Mouse (Mus musculus) kidney, adult 2 months (tissue): ENCODE measurements around the gene Tas2r135. TPM values are rescaled to one million over a fixed set of nuclear protein-coding genes. Genes with fewer than 3 reads are reported as not detected.

Experiments
- DNase-seq: peaks from one replicate; pipeline ENCODE4 v3.0.0; 2021
- H3K27ac ChIP-seq: fragments of 200-500 bp; 2 replicates; pipeline ENCODE4 v1.5.1; 2012; ENCODE audit warnings: low read depth, low read length, control low read depth, inconsistent platforms; ENCODE audit not compliant: insufficient read depth
- H3K27me3 ChIP-seq: fragments of 200-500 bp; replicated peaks from 2 replicates; pipeline ENCODE4 v1.6.1; 2012; ENCODE audit warnings: mild to moderate bottlenecking, moderate library complexity, low read length, inconsistent platforms; ENCODE audit not compliant: control insufficient read depth, insufficient read depth
- H3K36me3 ChIP-seq: fragments of 200-500 bp; 2 replicates; pipeline ENCODE4 v1.6.1; 2012; ENCODE audit warnings: mild to moderate bottlenecking, moderate library complexity, low read length, inconsistent platforms; ENCODE audit not compliant: control insufficient read depth, insufficient read depth
- H3K4me1 ChIP-seq: fragments of 200-500 bp; 2 replicates; pipeline ENCODE4 v1.6.1; 2011; ENCODE audit warnings: low read length; ENCODE audit not compliant: control insufficient read depth, insufficient read depth
- H3K4me3 ChIP-seq: fragments of 200-500 bp; 2 replicates; pipeline ENCODE4 v1.5.1; 2011; ENCODE audit warnings: mild to moderate bottlenecking, low read depth, low read length, control low read depth; ENCODE audit not compliant: insufficient read depth
- CTCF ChIP-seq: fragments of 200-500 bp; conservative IDR thresholded peaks from 2 replicates; pipeline ENCODE4 v1.5.1; 2011; ENCODE audit warnings: low read depth, mild to moderate bottlenecking, control low read depth, low read length, moderate library complexity, mixed read lengths; ENCODE audit not compliant: insufficient read depth, insufficient read length
- POLR2A ChIP-seq: fragments of 200-500 bp; IDR thresholded peaks from one replicate; pipeline ENCODE4 v1.6.1; 2011; ENCODE audit warnings: low read depth, low read length, control low read depth
- WGBS: fragments of 180-500 bp; shearing (Covaris S2); methylation state at CpG from one replicate; pipeline ENCODE4 v1.1.7; 2018; 5-methylcytosine and 5-hydroxymethylcytosine counted together
- polyA plus RNA-seq: library from polyadenylated mRNA; depleted of rRNA; stranded (reverse); fragments of >200 nt; gene quantifications from 2 replicates; pipeline ENCODE4 v1.2.3, GENCODE M21; 2012

Gene Tas2r135
- polyA plus RNA-seq, 1 experiment = not detected

DNA sequence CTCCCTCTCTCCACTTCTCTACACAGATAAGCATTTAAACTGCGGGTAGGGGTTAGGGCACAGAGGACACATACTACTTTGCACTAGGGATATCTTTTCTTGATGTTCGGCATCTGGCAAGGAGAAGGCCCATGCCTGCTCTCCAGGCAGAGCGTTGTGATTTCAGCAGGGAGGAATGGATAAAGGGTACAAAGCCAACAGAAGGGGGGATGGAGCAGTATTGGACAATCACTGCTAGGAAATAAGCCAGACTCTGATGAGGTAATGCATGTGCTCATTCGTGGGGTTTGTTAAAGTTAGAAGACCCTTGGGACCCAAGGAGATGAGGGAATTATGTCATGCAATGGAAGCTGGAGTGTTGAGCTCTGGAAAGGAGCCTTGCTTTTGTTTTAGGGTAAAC, 30.5 kb upstream of the Tas2r135 start:
- DNase-seq = no peak
- Histone ChIP-seq H3K4me1 (peaks cover 19% of the 10 kb centered on the region), H3K4me3 (no peak overlapping the region), H3K36me3 (no peaks in the 10 kb centered on the region), H3K27me3 (no peaks in the 10 kb centered on the region), H3K27ac (no peak overlapping the region)
- TF ChIP-seq POLR2A = no peak
- 85% methylated on average over 4 of the region's 4 CpGs for WGBS

DNA sequence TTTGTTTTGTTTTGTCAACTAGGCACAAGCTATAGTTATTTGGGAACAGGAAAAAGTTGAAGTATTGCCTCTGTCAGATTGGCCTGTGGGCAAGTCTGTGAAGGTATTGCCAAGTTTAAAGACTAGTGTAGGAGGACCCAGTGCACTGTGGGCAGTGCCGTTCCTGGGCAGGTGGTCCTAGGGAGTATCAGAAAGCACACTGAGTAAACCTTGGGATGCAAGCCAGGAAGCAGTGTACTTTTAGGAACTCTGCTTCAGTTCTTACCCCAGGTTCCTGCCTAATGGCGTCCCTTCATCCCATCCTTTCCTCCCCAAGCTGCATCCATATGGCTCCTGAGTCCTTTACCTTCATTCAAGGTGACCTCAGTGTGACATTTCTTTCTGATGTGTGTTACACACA, 30.1 kb upstream of the Tas2r135 start:
- Histone ChIP-seq H3K4me1 (peaks cover 17% of the 10 kb centered on the region), H3K27me3 (no peaks in the 10 kb centered on the region), H3K36me3 (no peaks in the 10 kb centered on the region), H3K27ac (no peak overlapping the region), H3K4me3 (no peak overlapping the region)
- no peak for TF ChIP-seq CTCF
- TF ChIP-seq POLR2A = no peak
- WGBS = 68% methylated on average over 2 of the region's 2 CpGs
- no peak for DNase-seq

DNA sequence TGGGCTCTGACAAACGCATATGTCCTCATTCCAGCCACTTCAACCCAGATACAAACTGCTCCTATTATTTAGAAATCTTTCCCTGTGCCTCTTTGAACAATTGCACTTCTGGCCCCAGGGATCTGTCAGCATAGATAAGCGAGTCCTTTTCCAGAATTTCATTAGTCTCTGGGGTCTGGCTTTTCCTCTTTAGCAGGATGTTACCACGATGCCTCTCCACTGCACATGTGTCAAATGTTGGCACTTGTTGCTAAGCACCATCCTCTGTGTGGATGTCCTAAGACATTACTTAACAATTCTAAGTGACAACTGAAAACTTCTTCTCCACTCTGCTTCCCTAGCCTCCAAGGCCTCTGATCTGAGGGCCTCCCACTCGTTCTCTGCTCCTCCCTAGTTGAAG, 29.2 kb upstream of the Tas2r135 start:
- WGBS = 54% methylated on average over 4 of the region's 4 CpGs
- no peak overlapping the region for H3K4me3 ChIP-seq
- TF ChIP-seq CTCF (no peak), POLR2A (no peak)
- no peak overlapping the region for H3K27ac ChIP-seq
- no peaks in the 10 kb centered on the region for H3K36me3 ChIP-seq
- DNase-seq = no peak
- no peaks in the 10 kb centered on the region for H3K27me3 ChIP-seq
- H3K4me1 ChIP-seq = peaks cover 10% of the 10 kb centered on the region

DNA sequence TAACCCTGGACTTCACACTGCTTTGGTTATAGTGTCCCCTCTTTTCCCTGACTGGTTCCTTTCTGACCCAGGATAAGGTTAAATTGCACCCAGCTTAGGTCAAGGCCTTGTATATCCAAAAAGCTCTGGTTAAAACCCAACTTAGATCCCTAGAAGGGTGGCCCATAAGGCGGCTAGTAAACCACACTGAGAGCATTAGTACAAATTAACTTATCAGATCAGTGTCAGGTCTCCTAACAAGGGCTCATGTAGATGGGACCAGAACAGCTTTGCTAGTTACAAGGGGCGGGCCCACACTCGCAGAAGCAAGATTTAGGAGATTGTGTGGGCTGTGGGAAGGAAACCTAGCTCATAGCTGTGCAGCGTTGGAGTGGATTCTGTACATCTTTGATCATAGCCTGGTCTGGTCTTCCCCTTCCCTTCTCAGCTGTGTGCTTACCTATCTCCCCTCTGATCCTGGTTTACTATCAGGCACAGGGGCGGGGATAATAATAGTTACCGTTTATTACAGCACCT, 28.7 kb upstream of the Tas2r135 start:
- H3K27ac ChIP-seq = no peak overlapping the region

DNA sequence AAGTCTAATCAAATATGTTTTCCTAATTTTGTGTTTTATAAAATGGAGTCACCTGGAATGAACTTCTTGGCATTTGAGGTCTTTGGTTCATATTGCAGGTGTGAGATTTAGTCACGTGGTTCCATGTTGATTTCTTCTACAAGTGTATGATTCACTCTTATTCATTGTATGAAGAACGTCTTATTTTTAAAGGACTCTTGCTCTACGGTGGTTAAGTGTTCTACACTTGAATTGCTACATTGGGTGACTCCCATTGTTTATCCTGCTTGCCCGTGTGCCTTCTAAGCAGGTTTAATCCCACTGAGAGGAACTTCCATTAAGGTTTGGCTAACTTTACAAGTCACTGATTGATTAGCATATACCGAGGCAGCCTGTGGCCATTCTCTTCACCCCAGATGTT, 28.0 kb upstream of the Tas2r135 start:
- WGBS = 88% methylated on average over 5 of the region's 5 CpGs
- Histone ChIP-seq H3K27me3 (no peaks in the 10 kb centered on the region), H3K36me3 (no peaks in the 10 kb centered on the region), H3K27ac (no peak overlapping the region), H3K4me1 (peaks cover 10% of the 10 kb centered on the region), H3K4me3 (no peak overlapping the region)
- TF ChIP-seq POLR2A (no peak), CTCF (no peak)
- no peak for DNase-seq

More for the DNA sequence above, 28.7 kb upstream of the Tas2r135 start:
- TF ChIP-seq CTCF = no peak
- no peak for TF ChIP-seq POLR2A
- Histone ChIP-seq H3K36me3 (no peaks in the 10 kb centered on the region), H3K27me3 (no peaks in the 10 kb centered on the region), H3K4me1 (peaks cover 10% of the 10 kb centered on the region), H3K4me3 (no peak overlapping the region)
- WGBS = 73% methylated on average over 6 of the region's 6 CpGs
- DNase-seq = no peak

DNA sequence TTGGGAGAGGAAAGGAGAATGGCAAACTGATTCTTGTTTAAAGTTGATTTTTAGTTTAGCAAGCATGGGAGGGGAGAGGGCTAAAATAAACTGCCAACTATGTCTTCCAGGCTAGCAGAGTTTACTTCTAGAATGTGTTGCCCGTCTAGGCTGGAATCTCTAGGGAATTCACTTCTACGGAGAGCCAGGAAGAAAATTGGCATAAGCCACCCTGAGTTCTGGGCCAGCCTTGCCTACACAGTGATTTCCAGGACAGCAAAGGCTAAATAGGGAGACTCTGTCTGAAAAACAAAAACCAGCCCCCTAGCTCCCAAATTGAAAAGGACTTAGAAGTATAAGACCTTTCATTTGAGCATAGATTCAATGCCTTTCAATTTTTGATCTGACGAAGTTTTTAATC, 25.7 kb upstream of the Tas2r135 start:
- WGBS = 79% methylated on average over 3 of the region's 3 CpGs
- Histone ChIP-seq H3K4me3 (no peak overlapping the region), H3K4me1 (peaks cover 4% of the 10 kb centered on the region; the same call in 1 of the 2 replicates), H3K27me3 (no peaks in the 10 kb centered on the region), H3K36me3 (no peaks in the 10 kb centered on the region), H3K27ac (no peak overlapping the region)
- DNase-seq = no peak
- no peak for TF ChIP-seq POLR2A
- TF ChIP-seq CTCF = no peak

DNA sequence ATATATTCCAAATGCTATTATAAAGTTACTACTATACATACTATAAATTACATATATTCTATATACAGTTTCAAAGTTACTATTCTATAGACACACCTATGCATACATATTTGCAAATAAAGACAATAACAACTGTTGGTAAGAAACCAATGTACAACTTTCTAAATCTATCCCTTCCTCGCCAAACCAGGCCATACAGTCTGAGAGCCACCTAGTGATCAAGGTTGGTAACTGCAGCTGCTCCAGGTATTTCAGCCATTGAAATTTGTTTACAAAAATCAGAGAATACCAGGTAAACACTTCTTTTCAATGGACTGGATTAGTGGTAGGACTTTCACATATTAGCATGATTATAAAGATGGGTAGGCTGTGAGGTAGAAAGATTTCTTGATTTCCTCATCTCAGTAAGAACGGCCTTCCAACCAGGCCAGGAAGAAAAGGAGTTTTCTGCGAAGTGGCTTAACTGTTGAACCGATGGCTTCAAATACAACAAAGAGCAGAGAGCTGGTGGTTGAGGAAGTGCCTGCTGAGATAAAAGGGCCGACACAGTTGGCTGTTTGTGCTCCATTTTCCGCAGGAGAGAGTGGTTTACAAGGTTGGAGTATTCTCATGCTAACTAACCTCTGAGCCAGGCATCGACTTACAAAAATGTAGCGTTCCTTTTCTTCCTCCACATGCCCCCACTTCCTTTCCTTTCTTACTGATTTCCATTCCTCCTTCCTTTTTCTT, 24.7 kb upstream of the Tas2r135 start:
- WGBS = 33% methylated on average over 8 of the region's 8 CpGs
- H3K36me3 ChIP-seq = no peaks in the 10 kb centered on the region
- H3K4me1 ChIP-seq = peaks cover 4% of the 10 kb centered on the region; the same call in 1 of the 2 replicates
- H3K27me3 ChIP-seq = no peaks in the 10 kb centered on the region; the same call in 1 of the 2 replicates
- peak; percentile 66 for DNase-seq
- H3K4me3 ChIP-seq = no peak overlapping the region
- peak; percentile 76 for TF ChIP-seq CTCF
- TF ChIP-seq POLR2A = no peak
- H3K27ac ChIP-seq = no peak overlapping the region
